Mouse (Mus musculus) CH12.LX (cell line): ENCODE measurements around the gene Creb5.

Experiments
- CTCF ChIP-seq, 2 experiments: IDR thresholded peaks in 1 of 2; conservative IDR thresholded peaks in 1 of 2; 2 replicates each; pipeline ENCODE4 v1.5.1; 2011 to 2012; ENCODE audit warnings: low read depth in 2 of 2, low read length in 2 of 2, improper control_type of control experiment in 1 of 2, inconsistent platforms in 1 of 2, mild to moderate bottlenecking in 1 of 2, moderate library complexity in 1 of 2
- ETS1 ChIP-seq: conservative IDR thresholded peaks from 2 replicates; pipeline ENCODE4 v1.6.1; 2012; ENCODE audit warnings: low read depth, mild to moderate bottlenecking, inconsistent platforms, low read length, improper control_type of control experiment, moderate library complexity
- HCFC1 ChIP-seq: IDR thresholded peaks from 2 replicates; pipeline ENCODE4 v1.6.1; 2012; ENCODE audit warnings: low read depth, mild to moderate bottlenecking, inconsistent platforms, low read length, improper control_type of control experiment
- MEF2A ChIP-seq: IDR thresholded peaks from 2 replicates; pipeline ENCODE4 v1.6.1; 2014; ENCODE audit warnings: low read depth, mild to moderate bottlenecking, inconsistent platforms, low read length, improper control_type of control experiment, borderline replicate concordance
- POLR2A ChIP-seq: IDR thresholded peaks from 2 replicates; pipeline ENCODE4 v1.6.1; 2011; ENCODE audit warnings: low read depth, mild to moderate bottlenecking, improper control_type of control experiment, low read length
- ZC3H11A ChIP-seq: IDR thresholded peaks from 2 replicates; pipeline ENCODE4 v1.6.1; 2012; ENCODE audit warnings: low read depth, mild to moderate bottlenecking, inconsistent platforms, low read length, improper control_type of control experiment

DNA sequence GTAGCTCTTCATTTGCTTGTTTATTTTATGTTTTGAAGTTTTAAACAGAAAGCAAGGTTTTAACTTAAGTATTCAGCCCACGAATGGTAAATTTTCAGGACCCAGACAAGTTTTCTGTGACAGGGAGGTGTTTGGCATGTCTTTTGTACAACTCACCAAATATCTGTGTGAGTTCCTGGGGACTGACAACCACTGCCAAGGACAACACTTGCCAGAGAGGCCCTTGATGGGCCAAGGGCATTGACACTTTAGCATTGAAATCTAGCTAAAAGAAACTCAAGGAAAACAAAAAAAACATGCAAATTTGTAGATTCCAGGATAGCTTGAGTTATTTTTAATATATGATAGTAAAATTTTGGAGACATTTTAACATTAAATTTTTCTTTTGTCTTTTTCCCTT is 332.6 kb downstream of the Creb5 start:
- TF ChIP-seq MEF2A (no peak), ZC3H11A (no peak), CTCF (conservative IDR thresholded peaks at IDR 0.05 in 1 of 2, IDR thresholded peaks at IDR 0.05 in 1 of 2; ENCODE audit: low read depth in 2 of 2, low read length in 2 of 2) (no peak), ETS1 (no peak), POLR2A (no peak), HCFC1 (no peak)
